Mouse (Mus musculus) olfactory bulb, adult 2 months (tissue): ENCODE data around the gene Cirbp.

Experiments used
- CTCF ChIP-seq: fragments of 200-500 bp; IDR thresholded peaks from 2 replicates; pipeline ENCODE4 v1.5.1; 2012; ENCODE audit warnings: low read depth, mild to moderate bottlenecking, low read length, moderate library complexity; ENCODE audit not compliant: insufficient read depth
- POLR2A ChIP-seq: fragments of 200-500 bp; IDR thresholded peaks from 2 replicates; pipeline ENCODE4 v1.6.1; 2012; ENCODE audit warnings: mild to moderate bottlenecking, low read depth, low read length, moderate library complexity; ENCODE audit not compliant: insufficient read depth

GRCm38 (mm10) chr10:80169651-80170050 lies 3.9 kb downstream of the Cirbp start:
- TF ChIP-seq CTCF, result no peak
- TF ChIP-seq POLR2A, result no peak
